Comparison of ENCODE assay signal across 8 mouse cellular contexts in the genomic region with DNA sequence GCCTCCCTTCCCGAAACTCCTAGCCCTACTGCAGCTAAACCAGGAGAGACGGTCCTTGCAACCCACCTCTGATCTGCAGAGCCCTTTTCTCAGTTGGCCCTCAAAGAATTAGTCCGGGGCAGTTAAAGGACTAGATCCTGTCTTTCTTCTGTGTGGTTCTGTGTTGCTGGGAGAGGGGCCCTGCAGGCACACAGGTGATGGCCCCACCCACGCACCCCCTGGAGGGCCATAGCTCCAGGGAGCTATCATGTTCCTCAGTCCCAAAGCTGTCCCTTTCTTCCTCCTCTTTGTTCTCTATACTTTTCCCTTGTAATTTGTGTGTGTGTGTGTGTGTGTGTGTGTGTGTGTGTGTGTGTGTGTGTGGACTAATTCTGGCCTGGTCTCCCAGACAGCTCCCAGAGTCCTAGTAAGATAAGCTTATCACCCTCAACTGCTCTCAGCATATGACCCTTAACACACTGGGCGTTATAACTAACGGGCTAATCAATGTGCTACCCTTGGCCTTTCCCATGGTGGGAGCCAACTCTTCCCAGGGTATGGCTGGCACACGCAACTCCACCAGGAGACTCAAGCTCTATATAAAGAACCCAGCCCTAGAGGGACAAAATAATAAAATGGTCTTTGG. TPM values are rescaled to one million over a fixed set of nuclear protein-coding genes. Genes with fewer than 3 reads are reported as not detected.
DNase-seq lines count a peak whose midpoint lies in the region; ATAC-seq and TF ChIP-seq lines count a peak whose summit lies in the region.
"Had no signal": no experiment of that assay in that cellular context is flagged by ENCODE, and none has a peak within 500 bp of the region (broad histone marks: within the 10 kb centered on the region; RNA-seq: fewer than 3 reads in every experiment).

No protein-coding gene starts in this region.

- no peaks in the 10 kb centered on the region for H3K9me3 ChIP-seq in heart, postnatal 0 days (replicated peaks; ENCODE audit: control insufficient read depth, low read length)
- no peaks in the 10 kb centered on the region for H3K9me3 ChIP-seq in liver, embryonic 16.5 days (replicated peaks; ENCODE audit: control insufficient read depth, low read length)

- H3K9ac ChIP-seq in heart, postnatal 0 days (replicated peaks; ENCODE audit: low read depth, low read length), result 0 out of 2 replicates have a peak overlapping the region, but pooled peaks have one; percentile 7
- H3K9ac ChIP-seq in liver, embryonic 16.5 days (ENCODE audit: low read depth, low read length), result peak overlapping the region; percentile 19; the same call in 1 of the 2 replicates

- intact Hi-C loops in gastrocnemius, postnatal 14 days (cut with DNase I; ENCODE audit: low total_unique reads), result no loop called here

- TF ChIP-seq EP300 in heart, postnatal 0 days (IDR thresholded peaks at IDR 0.05; ENCODE audit: low read depth), result no peak

- no peak overlapping the region for H3K4me2 ChIP-seq in heart, postnatal 0 days (ENCODE audit: low read depth, low read length)
- H3K4me2 ChIP-seq in liver, embryonic 16.5 days (ENCODE audit: low read depth, low read length), result peak overlapping the region; percentile 10; the same call in 1 of the 2 replicates

- peak; percentile 30 for DNase-seq in lung, adult 2 months
- no peak for DNase-seq in lung, postnatal 36 days
- DNase-seq in c-Kit-positive CD71-positive TER-119-positive erythroid progenitor cells, embryonic 14.5 days (ENCODE audit: low spot score), result peak; percentile 54
- peak; percentile 34 for DNase-seq in heart, postnatal 0 days (ENCODE audit: low spot score)
- no peak for DNase-seq in gastrocnemius, postnatal 14 days
- DNase-seq in right cerebral cortex, postnatal 25 days, result no peak
- DNase-seq: thymus, postnatal 25 days had no signal

- H3K27ac ChIP-seq in heart, postnatal 0 days (ENCODE audit: low read depth), result peak overlapping the region; percentile 46
- peak overlapping the region; percentile 55 for H3K27ac ChIP-seq in liver, embryonic 16.5 days (ENCODE audit: low read length)

- H3K27me3 ChIP-seq in heart, postnatal 0 days (ENCODE audit: control insufficient read depth, insufficient read depth, low read length), result no peaks in the 10 kb centered on the region
- no peaks in the 10 kb centered on the region for H3K27me3 ChIP-seq in liver, embryonic 16.5 days (ENCODE audit: control insufficient read depth, insufficient read depth, low read depth, low read length)

- H3K36me3 ChIP-seq in heart, postnatal 0 days (replicated peaks; ENCODE audit: control insufficient read depth, insufficient read depth, low read length), result peaks cover 23% of the 10 kb centered on the region
- peaks cover 24% of the 10 kb centered on the region for H3K36me3 ChIP-seq in liver, embryonic 16.5 days (ENCODE audit: control insufficient read depth, insufficient read depth)

- peak; percentile 67 for ATAC-seq in heart, postnatal 0 days (ENCODE audit: insufficient read depth, low read depth)
- ATAC-seq in liver, embryonic 16.5 days (ENCODE audit: low read depth), result peak; percentile 89

- H3K4me1 ChIP-seq in lung, adult 2 months (ENCODE audit: control insufficient read depth, insufficient read depth, low read length), result no peaks in the 10 kb centered on the region
- H3K4me1 ChIP-seq in heart, postnatal 0 days (ENCODE audit: control insufficient read depth, insufficient read depth), result peaks cover 10% of the 10 kb centered on the region
- H3K4me1 ChIP-seq in liver, embryonic 16.5 days (ENCODE audit: control insufficient read depth, low read depth, low read length), result peaks cover 34% of the 10 kb centered on the region

- no peak for TF ChIP-seq CTCF in lung, adult 2 months (IDR thresholded peaks at IDR 0.05; ENCODE audit: insufficient read depth, low read length)
- TF ChIP-seq CTCF in heart, postnatal 0 days (IDR thresholded peaks at IDR 0.05; ENCODE audit: low read depth), result no peak

- 64% methylated on average over 7 of the region's 7 CpGs for WGBS in lung, adult 2 months
- 55% methylated on average over 7 of the region's 7 CpGs for WGBS in heart, postnatal 0 days
- 38% methylated on average over 7 of the region's 7 CpGs for WGBS in liver, embryonic 16.5 days (ENCODE audit: insufficient replicate concordance)

- H3K4me3 ChIP-seq in lung, adult 2 months (replicated peaks; ENCODE audit: extremely low read depth, low read depth, low read length), result peak overlapping the region; percentile 35
- H3K4me3 ChIP-seq in heart, postnatal 0 days (ENCODE audit: low read depth, low read length), result no peak overlapping the region
- no peak overlapping the region for H3K4me3 ChIP-seq in liver, embryonic 16.5 days (ENCODE audit: low read depth, low read length)

- no peak for TF ChIP-seq POLR2A in lung, adult 2 months (IDR thresholded peaks at IDR 0.05; ENCODE audit: borderline replicate concordance, extremely low read depth, low read depth, low read length)

RNA-seq across cellular contexts. Expression of gene Phb2, which starts 7.3 kb away (rescaled TPM):
- 64.7 and 74.4 TPM in 2 replicates for polyA plus RNA-seq in lung, adult 2 months (2012; rRNA removed)
- total RNA-seq in heart, postnatal 0 days (2014; rRNA removed; ENCODE audit: low replicate concordance), result 407 and 409 TPM in 2 replicates
- polyA plus RNA-seq in heart, postnatal 0 days (2015; fragmentation: Nextera tagmentation; extraction: Ambion mirVana), result 423 and 432 TPM in 2 replicates
- polyA plus RNA-seq in liver, embryonic 16.5 days (2015; fragmentation: Nextera tagmentation; extraction: Ambion mirVana), result 206 and 214 TPM in 2 replicates
- total RNA-seq in gastrocnemius, postnatal 14 days (2021), result 100 to 1,000 TPM; 179 to 184 TPM

RNA-seq across cellular contexts. Expression of gene Emg1, which starts 7.5 kb away (rescaled TPM):
- polyA plus RNA-seq in lung, adult 2 months (2012; rRNA removed), result 29.6 and 42.9 TPM in 2 replicates
- 94.9 and 106 TPM in 2 replicates for total RNA-seq in heart, postnatal 0 days (2014; rRNA removed; ENCODE audit: low replicate concordance)
- polyA plus RNA-seq in heart, postnatal 0 days (2015; fragmentation: Nextera tagmentation; extraction: Ambion mirVana), result 85.6 and 97.0 TPM in 2 replicates
- 105 and 121 TPM in 2 replicates for polyA plus RNA-seq in liver, embryonic 16.5 days (2015; fragmentation: Nextera tagmentation; extraction: Ambion mirVana)
- 10 to 100 TPM; 51.8 to 57.5 TPM for total RNA-seq in gastrocnemius, postnatal 14 days (2021)

RNA-seq across cellular contexts. Expression of gene Ptpn6, which starts 19.0 kb away (rescaled TPM):
- 38.9 and 48.7 TPM in 2 replicates for polyA plus RNA-seq in lung, adult 2 months (2012; rRNA removed)
- 2.4 and 6.3 TPM in 2 replicates for total RNA-seq in heart, postnatal 0 days (2014; rRNA removed; ENCODE audit: low replicate concordance)
- 4.3 and 4.5 TPM in 2 replicates for polyA plus RNA-seq in heart, postnatal 0 days (2015; fragmentation: Nextera tagmentation; extraction: Ambion mirVana)
- polyA plus RNA-seq in liver, embryonic 16.5 days (2015; fragmentation: Nextera tagmentation; extraction: Ambion mirVana), result 38.2 and 38.3 TPM in 2 replicates
- total RNA-seq in gastrocnemius, postnatal 14 days (2021), result 1 to 10 TPM; 1.7 to 1.9 TPM

RNA-seq across cellular contexts. Expression of gene Grcc10, which starts 21.7 kb away (rescaled TPM):
- 222 and 226 TPM in 2 replicates for polyA plus RNA-seq in lung, adult 2 months (2012; rRNA removed)
- total RNA-seq in heart, postnatal 0 days (2014; rRNA removed; ENCODE audit: low replicate concordance), result 119 and 153 TPM in 2 replicates
- polyA plus RNA-seq in heart, postnatal 0 days (2015; fragmentation: Nextera tagmentation; extraction: Ambion mirVana), result 492 and 535 TPM in 2 replicates
- polyA plus RNA-seq in liver, embryonic 16.5 days (2015; fragmentation: Nextera tagmentation; extraction: Ambion mirVana), result 80.7 and 83.6 TPM in 2 replicates
- total RNA-seq in gastrocnemius, postnatal 14 days (2021), result 100 to 1,000 TPM; 207 to 228 TPM

RNA-seq across cellular contexts. Expression of gene Gm45234, which starts 36.4 kb away (rescaled TPM):
- 0.08 TPM in 1 of 2 replicates, not detected in the other for polyA plus RNA-seq in lung, adult 2 months (2012; rRNA removed)
- total RNA-seq in heart, postnatal 0 days (2014; rRNA removed; ENCODE audit: low replicate concordance), result not detected in 2 replicates
- polyA plus RNA-seq in heart, postnatal 0 days (2015; fragmentation: Nextera tagmentation; extraction: Ambion mirVana), result not detected in 2 replicates
- not detected in 2 replicates for polyA plus RNA-seq in liver, embryonic 16.5 days (2015; fragmentation: Nextera tagmentation; extraction: Ambion mirVana)
- not detected for total RNA-seq in gastrocnemius, postnatal 14 days (2021)

Comparison
In these comparisons a context has a peak if more than half of its experiments do, and no peak if none do; other contexts are left out.
1. DNase-seq: peak in lung, adult 2 months (single experiment), c-Kit-positive CD71-positive TER-119-positive erythroid progenitor cells, embryonic 14.5 days (single experiment) and heart, postnatal 0 days (single experiment); none in lung, postnatal 36 days (single experiment), gastrocnemius, postnatal 14 days (single experiment) and right cerebral cortex, postnatal 25 days (single experiment).